Mouse (Mus musculus) urinary bladder, postnatal 25 days (tissue): Measurements from ENCODE around the gene Grifin.

Experiments used
- DNase-seq: peaks from one replicate; pipeline ENCODE4 v3.0.0; 2022; ENCODE audit warnings: low spot score

The Grifin gene

DNA sequence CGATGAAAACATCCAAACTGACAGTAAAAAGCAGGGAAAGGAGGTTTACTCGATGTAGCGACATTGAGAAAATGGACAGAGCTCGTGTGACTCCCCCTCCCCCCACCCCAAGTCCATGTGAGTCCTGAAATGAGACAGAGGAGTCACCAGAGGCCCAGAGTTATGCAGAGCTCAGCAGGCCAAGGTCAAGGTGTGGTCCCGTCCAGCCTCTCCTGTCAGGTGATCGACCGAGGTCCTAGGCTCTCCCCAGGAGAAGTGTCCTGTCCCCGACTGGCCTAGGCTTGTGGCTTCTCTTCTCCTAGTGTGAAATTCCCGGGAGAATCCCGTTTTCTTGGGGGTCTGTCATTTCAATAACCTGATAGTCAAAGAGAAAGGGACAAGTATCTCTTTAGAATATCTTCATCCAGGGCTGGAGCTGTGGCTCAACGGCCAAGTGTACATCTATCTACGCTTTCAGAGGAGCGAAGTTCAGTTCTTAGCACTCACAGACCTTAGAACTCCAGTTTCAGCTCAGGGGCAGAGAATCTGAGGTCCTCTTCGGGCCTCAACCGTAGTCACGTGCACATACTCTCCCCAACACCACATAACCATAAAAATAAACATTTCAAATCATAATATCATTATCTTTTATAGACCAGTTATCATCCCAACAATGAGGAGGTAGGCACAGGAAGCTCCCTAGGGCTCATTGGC, 24.4 kb upstream of the Grifin start:
- no peak for DNase-seq

DNA sequence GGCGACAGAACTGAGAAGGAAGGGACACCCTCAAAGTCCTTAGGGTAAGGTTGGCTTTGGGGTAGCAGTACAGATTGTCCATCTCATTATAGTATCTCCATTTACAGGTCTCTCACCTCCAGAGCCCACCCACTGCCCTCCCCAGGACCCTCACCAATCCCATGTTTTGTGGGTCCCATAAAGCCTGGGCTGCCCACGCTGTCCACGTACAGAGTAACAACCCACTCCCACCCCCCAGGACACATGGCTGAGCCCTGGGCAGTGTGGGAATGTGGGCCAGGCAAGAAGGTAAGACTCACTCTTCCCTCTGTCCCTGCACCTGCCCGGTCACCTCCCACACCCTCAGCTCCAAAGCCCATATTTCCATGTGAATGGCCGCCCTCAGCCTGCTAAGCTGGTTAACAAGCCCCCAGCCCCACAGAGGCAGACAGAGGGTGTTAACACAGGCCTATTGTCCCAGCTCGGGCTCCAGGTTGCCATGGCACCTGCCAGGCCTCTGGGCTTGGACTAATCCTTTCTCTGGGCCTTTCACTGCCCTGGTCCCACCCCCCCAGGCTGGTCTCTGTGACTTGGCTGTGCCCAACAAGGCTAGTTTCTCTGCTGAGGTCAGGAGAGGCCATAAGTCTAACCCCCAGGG, 19.0 kb upstream of the Grifin start:
- no peak for DNase-seq

DNA sequence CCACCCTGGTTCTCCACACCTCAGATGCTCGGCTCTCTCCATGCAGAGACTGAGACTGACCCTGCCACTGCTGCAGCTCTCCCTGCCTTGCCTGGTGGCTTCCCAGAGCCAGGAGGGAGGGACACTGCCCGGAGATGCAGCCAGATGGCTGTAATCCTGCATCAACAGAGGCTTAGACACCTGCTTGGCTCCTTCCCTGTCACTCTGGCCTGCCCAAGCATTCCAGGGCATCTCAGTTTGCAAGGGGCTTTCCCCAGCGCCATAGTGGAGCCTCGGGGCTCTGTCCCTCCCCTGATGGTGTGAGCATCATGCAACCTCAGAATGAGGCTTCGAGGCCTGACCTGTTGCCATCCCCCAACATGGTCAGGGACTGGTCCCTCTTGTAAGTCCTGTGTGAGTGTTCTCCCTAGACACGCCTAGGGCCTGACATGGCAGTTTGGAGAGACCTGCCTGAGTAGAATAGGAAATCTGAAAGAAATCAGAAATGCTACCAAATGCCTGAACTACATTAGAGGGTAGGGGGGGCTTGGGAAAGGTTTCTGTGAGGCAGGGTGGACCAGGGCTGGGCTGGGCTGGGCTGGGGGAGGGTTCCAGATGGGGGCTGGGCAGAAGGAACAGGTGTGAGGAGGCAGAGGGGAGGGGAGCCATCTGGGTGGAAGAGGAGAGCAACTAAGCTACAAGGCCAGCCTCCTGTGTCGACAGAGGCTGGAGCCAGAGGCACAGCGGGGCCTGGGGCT, 18.3 kb upstream of the Grifin start:
- DNase-seq, result no peak

DNA sequence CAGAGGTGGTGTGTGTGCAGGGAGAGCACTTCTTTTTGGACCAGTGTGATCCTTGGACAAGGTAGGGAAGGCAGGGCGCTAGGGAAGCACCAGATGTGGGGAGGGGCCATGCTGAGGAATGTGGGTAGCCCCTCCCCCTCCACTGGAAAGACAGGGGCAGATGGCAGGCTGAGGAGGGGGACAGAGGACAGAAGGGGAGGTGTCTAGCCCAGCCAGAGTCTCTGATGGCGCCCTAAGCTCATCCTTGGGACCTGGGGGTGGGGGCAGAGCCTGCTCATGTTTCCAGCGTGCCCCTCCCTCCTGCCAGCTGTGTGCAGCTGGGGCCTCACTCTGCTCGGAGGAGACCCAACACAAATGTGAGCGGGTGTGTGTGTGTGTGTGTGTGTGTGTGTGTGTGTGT, 16.7 kb upstream of the Grifin start:
- no peak for DNase-seq

DNA sequence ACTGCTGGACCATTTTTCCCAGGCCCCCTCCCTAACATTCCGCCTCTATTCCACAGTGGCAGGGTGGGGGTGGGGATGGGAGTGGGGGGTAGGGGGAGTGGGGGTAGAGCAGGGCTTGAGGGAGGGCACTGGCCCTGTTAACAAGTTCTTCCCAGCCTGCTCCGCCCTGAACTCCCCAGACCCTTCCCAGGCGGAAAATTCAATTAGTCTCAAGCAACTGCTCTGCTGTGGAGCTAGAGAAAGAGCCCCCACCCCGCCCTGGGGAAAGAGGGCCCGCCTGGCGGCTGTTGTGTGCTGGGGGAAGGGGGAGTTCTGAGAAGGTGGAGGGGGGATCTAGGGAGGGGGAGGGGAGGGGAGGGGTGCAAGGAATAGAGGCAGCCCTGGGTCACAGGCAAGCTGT, 14.9 kb upstream of the Grifin start:
- no peak for DNase-seq

DNA sequence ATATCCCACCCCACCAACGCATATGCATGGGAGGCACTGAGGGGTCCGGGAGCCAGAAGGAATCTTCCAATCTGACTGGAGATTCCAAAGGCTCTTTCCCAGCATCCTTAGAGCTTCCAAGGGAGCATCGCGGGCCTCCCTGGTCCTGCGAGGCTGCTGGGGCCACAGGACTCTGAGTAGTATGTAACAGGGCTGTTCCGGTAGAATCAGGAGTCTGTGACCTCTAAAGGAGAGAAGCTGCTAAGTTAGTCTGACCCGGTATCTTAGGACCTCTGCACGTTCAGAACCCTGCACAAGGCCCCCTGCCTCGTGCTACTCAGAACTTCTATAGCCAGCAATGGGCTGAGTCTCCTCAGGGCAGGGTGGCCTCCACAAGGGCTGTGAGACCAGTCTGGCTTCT, 14.3 kb upstream of the Grifin start:
- no peak for DNase-seq

GRCm38 (mm10) chr5:140575381-140575866, 10.6 kb upstream of the Grifin start:
- DNase-seq, result no peak

GRCm38 (mm10) chr5:140572611-140573010, 7.7 kb upstream of the Grifin start:
- DNase-seq, result no peak

GRCm38 (mm10) chr5:140571673-140572072, 6.8 kb upstream of the Grifin start:
- no peak for DNase-seq

DNA sequence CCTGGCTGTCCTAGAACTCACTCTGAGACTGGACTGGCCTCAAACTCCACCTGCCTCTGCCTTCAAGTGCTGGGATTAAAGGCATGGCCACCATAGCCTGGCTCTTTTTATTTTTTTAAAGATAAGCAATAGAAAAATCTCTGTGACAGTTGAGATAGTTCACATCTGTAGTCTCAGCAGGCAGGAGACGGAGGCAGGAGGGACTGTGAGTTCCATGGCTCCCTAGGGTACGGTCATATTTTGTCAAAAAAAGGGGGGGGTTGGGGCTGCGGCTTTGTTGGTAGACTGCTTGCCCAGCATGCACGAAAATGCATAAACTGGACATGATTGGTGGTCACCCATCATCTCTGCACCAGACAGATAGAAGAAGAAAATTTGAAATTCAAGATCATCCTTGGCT, 6.3 kb upstream of the Grifin start:
- DNase-seq, result no peak

DNA sequence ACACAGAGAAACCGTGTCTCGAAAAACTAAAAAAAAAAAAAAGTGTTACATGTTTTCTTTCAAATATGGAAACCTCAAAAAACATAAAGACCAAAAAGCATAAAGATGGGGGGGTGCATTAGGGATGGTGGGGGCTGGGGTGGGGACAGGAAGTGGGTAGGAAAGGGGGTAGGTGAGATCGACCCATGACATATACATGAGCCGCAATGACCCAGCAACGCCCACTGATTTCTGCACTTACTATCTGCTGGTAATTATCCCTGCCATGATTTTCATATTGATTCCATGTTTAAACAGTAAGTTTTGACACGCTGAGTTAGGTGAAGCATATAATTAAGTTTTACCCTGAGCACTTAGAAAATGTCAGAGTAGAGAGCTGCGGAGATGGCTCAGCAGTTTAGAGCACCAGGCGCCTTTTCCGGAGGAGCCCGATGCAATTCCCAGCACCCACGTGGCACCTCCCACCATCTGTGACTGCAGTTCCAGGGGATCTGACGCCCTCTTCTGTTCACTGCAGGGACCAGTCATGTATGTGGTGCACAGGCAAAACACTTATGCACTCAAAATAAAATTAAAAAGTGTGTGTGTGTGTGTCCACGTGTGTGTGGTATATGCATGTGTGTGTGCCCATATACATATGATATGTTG, 5.5 kb upstream of the Grifin start:
- no peak for DNase-seq

- DNase-seq, result no peak
Observed at GRCm38 (mm10) chr5:140569032-140569595, 4.2 kb upstream of the Grifin start.

DNA sequence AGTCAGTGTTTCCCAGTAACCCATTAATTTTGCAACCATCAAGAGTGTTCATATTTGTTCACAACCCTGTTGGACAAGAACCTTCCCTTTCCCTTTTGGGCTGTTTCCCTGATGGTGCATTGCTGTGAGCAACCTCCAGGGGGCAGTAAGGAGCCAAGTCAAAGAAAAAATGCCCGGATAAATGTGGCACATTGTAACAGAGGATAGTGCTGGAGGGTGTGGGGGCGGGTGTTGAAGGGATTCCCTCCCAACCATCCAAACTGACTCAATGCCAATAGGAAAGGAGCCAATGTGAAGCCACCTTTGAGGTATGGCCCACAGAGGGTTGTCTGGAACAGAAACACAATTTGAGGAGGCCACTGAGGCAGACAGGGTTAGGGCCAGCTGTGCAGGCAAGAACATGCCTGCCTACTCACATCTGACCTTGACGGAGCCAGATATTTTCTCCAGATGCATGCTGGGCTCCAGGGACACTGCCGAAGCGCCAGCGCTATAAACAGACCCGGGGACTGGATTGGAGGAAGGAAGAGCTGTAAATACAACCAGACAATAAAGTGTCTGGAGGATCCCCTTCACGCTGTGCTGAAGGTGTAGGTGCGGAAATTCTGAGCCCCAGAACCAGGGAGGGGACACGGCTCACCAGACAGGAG, 3.6 kb upstream of the Grifin start:
- DNase-seq, result peak; percentile 64

- DNase-seq, result no peak
Observed at GRCm38 (mm10) chr5:140567751-140568150, 2.9 kb upstream of the Grifin start.

GRCm38 (mm10) chr5:140567321-140567720, 2.5 kb upstream of the Grifin start:
- DNase-seq, result peak; percentile 65

DNA sequence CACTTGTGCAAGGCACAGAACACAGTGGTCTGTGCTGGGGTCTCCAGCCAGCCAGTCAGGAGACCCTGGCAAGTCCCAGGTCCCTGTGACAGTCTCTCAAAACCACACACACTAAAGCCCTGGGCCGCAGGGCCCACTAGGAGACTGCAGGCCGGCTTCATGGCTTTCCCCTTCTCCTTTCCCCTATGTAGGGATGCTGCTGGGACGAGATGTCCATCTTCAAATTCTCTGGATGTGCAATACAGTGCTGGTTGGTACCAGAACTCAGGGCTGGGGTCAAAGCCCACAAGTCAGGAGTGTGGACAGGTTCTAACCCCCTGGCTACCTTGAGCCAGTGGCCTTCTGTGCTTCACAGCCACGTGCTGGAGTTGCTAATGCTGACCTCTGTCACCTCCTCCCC, 1.4 kb upstream of the Grifin start:
- no peak for DNase-seq

DNA sequence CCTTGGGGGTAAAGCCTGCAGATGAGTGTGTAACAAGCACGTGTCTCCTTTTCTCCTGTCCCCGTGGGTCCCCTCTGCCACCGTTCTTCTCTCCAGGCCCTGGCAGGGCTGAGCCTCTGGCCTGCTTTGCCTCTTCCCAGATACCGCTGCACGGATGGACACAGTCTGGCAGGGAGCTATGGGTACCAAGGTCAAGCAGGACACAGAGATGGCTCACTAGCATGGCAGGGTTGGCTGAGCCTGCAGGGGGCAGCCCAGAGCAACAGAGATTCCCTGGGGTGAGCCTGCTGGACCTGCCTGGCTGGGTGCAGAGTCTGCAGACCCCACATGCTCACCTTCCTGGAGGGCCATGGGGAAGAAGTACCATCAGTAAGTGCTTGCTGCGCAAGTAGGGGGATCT, 985 bp upstream of the Grifin start:
- DNase-seq, result peak; percentile 31

GRCm38 (mm10) chr5:140565451-140565850, 580 bp upstream of the Grifin start:
- peak; percentile 39 for DNase-seq

DNA sequence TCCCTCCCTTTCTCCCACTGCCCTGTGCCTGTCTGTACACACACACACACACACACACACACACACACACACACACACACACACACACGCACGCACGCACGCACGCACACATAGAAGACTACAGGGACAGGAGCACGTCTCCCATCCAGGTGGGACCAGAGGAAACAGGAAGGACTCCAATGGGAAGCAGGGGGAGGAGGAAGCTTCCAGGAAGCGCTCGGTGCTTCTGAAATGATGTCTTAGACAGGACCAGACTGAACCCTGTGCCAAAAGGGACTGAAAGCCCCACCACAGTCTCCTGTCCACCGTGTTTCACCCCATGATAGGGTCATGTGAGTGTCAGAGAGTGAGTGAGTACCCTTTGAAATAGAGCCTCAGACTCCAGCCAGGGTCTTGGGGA, 2.3 kb downstream of the Grifin start:
- DNase-seq, result no peak

- no peak for DNase-seq
Observed at GRCm38 (mm10) chr5:140556859-140557258, 8.0 kb downstream of the Grifin start.

- DNase-seq, result no peak
Observed at GRCm38 (mm10) chr5:140553719-140554118, 11.2 kb downstream of the Grifin start.
